Mouse (Mus musculus) forebrain, embryonic 12.5 days (tissue): ENCODE measurements around the gene Flna. TPM values are rescaled to one million over a fixed set of nuclear protein-coding genes. Genes with fewer than 3 reads are reported as not detected.

ENCODE experiments used
- ATAC-seq: fragments of 200-750 bp; cut with Nextera tagmentation; 2 replicates; pipeline ENCODE4 v1.8.0; 2017; ENCODE audit warnings: moderate TSS enrichment; ENCODE audit not compliant: low FRiP score
- H3K27ac ChIP-seq: fragments of 300-500 bp; sonication (generic); 2 replicates; pipeline ENCODE4 v1.5.1; 2016; ENCODE audit warnings: mild to moderate bottlenecking
- H3K27me3 ChIP-seq: fragments of 300-500 bp; sonication (generic); 2 replicates; pipeline ENCODE4 v1.6.1; 2016; ENCODE audit warnings: mild to moderate bottlenecking
- H3K36me3 ChIP-seq: fragments of 300-500 bp; sonication (generic); replicated peaks from 2 replicates; pipeline ENCODE4 v1.6.1; 2016; ENCODE audit warnings: mild to moderate bottlenecking
- H3K4me1 ChIP-seq: fragments of 300-500 bp; sonication (generic); 2 replicates; pipeline ENCODE4 v1.6.1; 2016
- H3K4me2 ChIP-seq: fragments of 300-500 bp; sonication (generic); 2 replicates; pipeline ENCODE4 v1.6.1; 2016; ENCODE audit warnings: mild to moderate bottlenecking, moderate library complexity
- H3K4me3 ChIP-seq: fragments of 300-500 bp; sonication (generic); replicated peaks from 2 replicates; pipeline ENCODE4 v1.5.1; 2016; ENCODE audit warnings: mild to moderate bottlenecking
- H3K9ac ChIP-seq: fragments of 300-500 bp; sonication (generic); 2 replicates; pipeline ENCODE4 v1.6.1; 2016; ENCODE audit warnings: mild to moderate bottlenecking
- H3K9me3 ChIP-seq: fragments of 300-500 bp; sonication (generic); 2 replicates; pipeline ENCODE4 v1.6.1; 2016
- WGBS: fragments of 180-500 bp; shearing (Covaris S2); methylation state at CpG from one replicate; pipeline ENCODE4 v1.1.7; 2016; 5-methylcytosine and 5-hydroxymethylcytosine counted together
- polyA plus RNA-seq: library from polyadenylated mRNA; unstranded; fragments of >200 nt; fragmentation: Nextera tagmentation; extraction: Ambion mirVana; gene quantifications from 2 replicates; pipeline ENCODE4 v1.2.1, GENCODE M21; 2016

The Flna gene
- 198 and 216 TPM in 2 replicates for polyA plus RNA-seq

DNA sequence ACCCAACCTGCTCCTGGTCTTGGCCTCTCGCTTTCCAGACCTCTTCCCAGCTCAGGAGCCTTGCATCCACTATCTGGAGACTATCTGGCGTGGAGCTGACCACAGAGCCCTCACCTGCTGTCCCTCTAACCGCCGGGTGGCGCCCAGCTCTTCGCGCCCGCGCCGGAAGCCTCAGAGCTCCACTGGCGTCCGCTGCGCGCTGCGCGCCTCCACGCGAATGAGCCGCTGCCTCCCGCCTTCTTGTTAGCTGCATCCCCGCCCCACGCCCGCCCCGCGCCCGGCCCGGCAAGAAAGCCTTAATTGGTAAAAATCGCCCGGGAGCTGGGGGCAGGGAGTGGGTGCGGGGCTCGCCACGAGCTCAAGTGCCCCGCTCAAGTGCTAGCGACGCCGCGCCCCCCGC, at the start of gene Flna:
Flna (minus strand) TSS at position 206 of the 400 bp plus-strand sequence.
- Histone ChIP-seq H3K4me3 (peak within 1 kb of the TSS; percentile 45), H3K9me3 (no peaks in the 10 kb centered on the region), H3K4me1 (0 out of 2 replicates have a peak, but pooled peaks cover 8% of the 10 kb centered on the region), H3K4me2 (peak within 1 kb of the TSS; percentile 60), H3K27me3 (no peaks in the 10 kb centered on the region), H3K27ac (peak within 1 kb of the TSS; percentile 31; the same call in 1 of the 2 replicates), H3K9ac (peak within 1 kb of the TSS; percentile 55), H3K36me3 (no peaks in the 10 kb centered on the region)
- ATAC-seq, result no peak
- 24% methylated on average over 36 of the region's 38 CpGs for WGBS

DNA sequence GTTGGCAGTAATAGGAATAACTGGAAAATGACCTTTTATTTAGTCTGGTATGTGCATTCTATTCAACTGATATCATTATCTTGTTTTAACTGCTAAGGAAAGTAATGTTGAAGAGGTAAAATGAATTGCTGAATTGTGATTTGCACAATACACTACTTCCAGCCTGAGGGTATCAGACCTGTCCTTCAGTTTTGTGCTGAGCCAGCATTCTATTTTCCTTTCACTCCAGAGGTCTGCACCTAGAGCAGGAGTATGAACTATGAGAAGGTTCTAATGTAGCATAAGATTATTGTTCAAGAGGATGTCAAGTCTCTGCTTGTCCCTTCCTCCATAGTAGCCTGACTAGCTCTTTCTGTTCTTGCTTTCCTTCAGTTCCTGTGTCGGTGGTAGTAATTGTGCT, 48.7 kb upstream of the Flna start:
- no peaks in the 10 kb centered on the region for H3K27me3 ChIP-seq
- ATAC-seq, result no peak
- no peak overlapping the region for H3K4me2 ChIP-seq
- H3K27ac ChIP-seq, result no peak overlapping the region
- H3K9ac ChIP-seq, result no peak overlapping the region
- peaks cover 2% of the 10 kb centered on the region; the same call in 1 of the 2 replicates for H3K4me1 ChIP-seq
- H3K4me3 ChIP-seq, result no peak overlapping the region
- peaks cover 31% of the 10 kb centered on the region for H3K36me3 ChIP-seq
- no peaks in the 10 kb centered on the region for H3K9me3 ChIP-seq
- 100% methylated on average over 1 of the region's 1 CpGs for WGBS

DNA sequence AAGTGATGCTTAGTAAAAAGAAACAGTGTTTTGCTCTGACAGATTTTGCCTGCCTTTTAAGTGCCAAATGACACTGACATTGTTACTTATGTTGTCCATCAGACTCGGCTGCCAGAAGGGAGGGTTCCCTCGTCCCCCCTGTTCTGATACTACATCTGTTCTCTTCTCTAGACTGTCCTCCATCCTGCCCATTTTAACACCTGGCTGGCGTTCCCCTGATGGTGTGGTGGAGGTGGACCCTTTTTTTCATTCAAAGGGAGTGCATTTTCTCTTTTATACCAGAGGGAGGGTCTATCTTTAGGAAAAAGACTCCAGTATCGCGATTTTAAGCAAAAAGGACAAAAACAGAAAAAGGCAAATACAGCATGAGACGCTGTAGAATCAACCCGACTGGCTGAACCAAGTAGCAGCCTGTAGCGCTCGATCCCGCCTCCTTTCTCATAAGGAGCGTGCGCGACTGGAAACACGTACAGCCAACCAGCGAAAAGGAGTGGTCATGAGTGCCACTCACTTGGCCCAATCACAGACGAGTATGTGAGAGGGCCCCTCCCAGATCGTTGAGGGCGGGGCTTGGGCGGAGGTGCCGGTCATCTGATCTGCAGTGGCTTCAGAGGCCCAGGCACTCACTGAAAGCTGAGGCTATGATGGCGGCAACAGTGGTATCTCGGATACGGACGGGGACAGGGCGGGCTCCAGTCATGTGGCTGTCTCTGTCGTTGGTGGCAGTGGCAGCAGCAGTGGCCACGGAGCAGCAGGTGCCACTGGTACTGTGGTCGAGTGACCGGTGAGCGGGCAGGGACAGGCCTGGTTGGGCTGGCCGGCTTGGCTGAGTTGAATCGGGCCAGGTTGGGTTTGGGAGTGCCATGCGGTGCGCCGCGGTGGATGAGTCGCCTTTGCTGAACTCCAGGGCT, 47.2 kb upstream of the Flna start, which contains the start of gene Atp6ap1:
Atp6ap1 (plus strand) TSS at position 560 of the 911 bp plus-strand sequence.
- Histone ChIP-seq H3K4me1 (peaks cover 2% of the 10 kb centered on the region; the same call in 1 of the 2 replicates), H3K4me3 (peak within 1 kb of the TSS; percentile 64), H3K9ac (peak within 1 kb of the TSS; percentile 74), H3K36me3 (peaks cover 16% of the 10 kb centered on the region), H3K9me3 (no peaks in the 10 kb centered on the region), H3K4me2 (peak within 1 kb of the TSS; percentile 65), H3K27ac (peak within 1 kb of the TSS; percentile 63), H3K27me3 (no peaks in the 10 kb centered on the region)
- peak; percentile 99 for ATAC-seq
- 20% methylated on average over 37 of the region's 37 CpGs for WGBS

- Histone ChIP-seq H3K36me3 (peaks cover 7% of the 10 kb centered on the region; the same call in 1 of the 2 replicates), H3K4me1 (peaks cover 2% of the 10 kb centered on the region; the same call in 1 of the 2 replicates), H3K4me3 (no peak overlapping the region), H3K9ac (no peak overlapping the region), H3K27me3 (no peaks in the 10 kb centered on the region), H3K27ac (no peak overlapping the region), H3K4me2 (no peak overlapping the region), H3K9me3 (no peaks in the 10 kb centered on the region)
- no peak for ATAC-seq
- WGBS, result 78% methylated on average over 4 of the region's 4 CpGs
These were observed 43.8 kb upstream of the Flna start for GRCm38 (mm10) chrX:74293431-74293830.

GRCm38 (mm10) chrX:74283092-74283437, 33.4 kb upstream of the Flna start:
- ATAC-seq, result peak; percentile 39
- Histone ChIP-seq H3K36me3 (peaks cover 1% of the 10 kb centered on the region; the same call in 1 of the 2 replicates), H3K27ac (peak overlapping the region; percentile 75), H3K27me3 (no peaks in the 10 kb centered on the region), H3K4me2 (peak overlapping the region; percentile 68), H3K9me3 (no peaks in the 10 kb centered on the region), H3K9ac (peak overlapping the region; percentile 67), H3K4me3 (peak overlapping the region; percentile 52), H3K4me1 (peaks cover 10% of the 10 kb centered on the region)
- 37% methylated on average over 5 of the region's 5 CpGs for WGBS

DNA sequence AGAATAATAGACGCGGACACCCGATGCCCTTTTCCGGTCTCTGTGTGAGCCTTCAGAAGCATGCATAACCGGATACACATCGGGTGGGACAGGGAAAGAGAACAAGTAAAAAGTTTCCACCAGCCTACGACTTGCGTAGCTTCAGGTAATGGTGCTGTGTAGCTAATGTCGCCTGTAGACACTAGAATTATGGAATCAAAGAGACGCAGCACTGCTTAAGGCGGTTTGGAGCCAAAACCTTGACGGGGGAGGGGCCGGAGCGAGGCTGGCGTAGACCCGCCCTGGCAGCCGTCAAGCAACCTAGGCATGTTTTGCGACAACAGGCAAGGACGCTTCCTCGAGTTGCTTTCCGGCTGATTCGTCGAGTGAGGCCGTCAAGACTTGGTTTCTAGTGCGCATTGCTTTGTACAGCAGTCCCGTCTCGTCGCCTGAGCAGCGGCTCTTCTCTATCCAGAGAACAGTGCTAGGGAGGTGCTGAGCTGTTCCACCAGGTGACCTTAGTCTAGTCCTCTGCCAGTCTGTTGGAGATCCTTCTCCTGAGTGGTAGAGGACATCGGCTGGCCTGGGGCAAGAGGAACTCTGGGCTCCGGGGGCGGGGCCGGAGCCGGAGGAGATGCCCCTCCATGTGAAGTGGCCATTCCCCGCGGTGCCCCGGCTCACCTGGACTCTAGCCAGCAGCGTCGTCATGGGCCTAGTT, 32.9 kb upstream of the Flna start:
- H3K27ac ChIP-seq, result peak overlapping the region; percentile 75
- ATAC-seq, result peak; percentile 86
- H3K9ac ChIP-seq, result peak overlapping the region; percentile 67
- peak overlapping the region; percentile 52 for H3K4me3 ChIP-seq
- no peaks in the 10 kb centered on the region for H3K36me3 ChIP-seq
- H3K4me1 ChIP-seq, result peaks cover 10% of the 10 kb centered on the region
- H3K27me3 ChIP-seq, result no peaks in the 10 kb centered on the region
- peak overlapping the region; percentile 68 for H3K4me2 ChIP-seq
- WGBS, result 20% methylated on average over 39 of the region's 39 CpGs
- no peaks in the 10 kb centered on the region for H3K9me3 ChIP-seq

- ATAC-seq, result peak; percentile 63
- H3K4me1 ChIP-seq, result peaks cover 10% of the 10 kb centered on the region
- 15% methylated on average over 16 of the region's 16 CpGs for WGBS
These were observed 32.2 kb upstream of the Flna start, which contains the start of the genes Taz and Dnase1l1 for GRCm38 (mm10) chrX:74281732-74282394. Taz (plus strand) TSS chrX:74281912. Dnase1l1 (minus strand) TSS chrX:74282337.

GRCm38 (mm10) chrX:74281041-74281731, 31.6 kb upstream of the Flna start:
- no peaks in the 10 kb centered on the region for H3K9me3 ChIP-seq
- peak overlapping the region; percentile 67 for H3K9ac ChIP-seq
- peaks cover 10% of the 10 kb centered on the region for H3K4me1 ChIP-seq
- H3K27ac ChIP-seq, result no peak overlapping the region
- H3K27me3 ChIP-seq, result no peaks in the 10 kb centered on the region
- peak overlapping the region; percentile 52 for H3K4me3 ChIP-seq
- no peaks in the 10 kb centered on the region for H3K36me3 ChIP-seq
- peak overlapping the region; percentile 68 for H3K4me2 ChIP-seq
- no peak for ATAC-seq
- WGBS, result 20% methylated on average over 14 of the region's 14 CpGs

More at GRCm38 (mm10) chrX:74281732-74282394, 32.2 kb upstream of the Flna start, which contains the start of the genes Taz and Dnase1l1:
- Histone ChIP-seq H3K27me3 (no peaks in the 10 kb centered on the region), H3K9ac (peak within 1 kb of the TSS; percentile 67), H3K4me3 (peak within 1 kb of the TSS; percentile 52), H3K9me3 (no peaks in the 10 kb centered on the region), H3K36me3 (no peaks in the 10 kb centered on the region), H3K4me2 (peak within 1 kb of the TSS; percentile 68), H3K27ac (peak within 1 kb of the TSS; percentile 75)

DNA sequence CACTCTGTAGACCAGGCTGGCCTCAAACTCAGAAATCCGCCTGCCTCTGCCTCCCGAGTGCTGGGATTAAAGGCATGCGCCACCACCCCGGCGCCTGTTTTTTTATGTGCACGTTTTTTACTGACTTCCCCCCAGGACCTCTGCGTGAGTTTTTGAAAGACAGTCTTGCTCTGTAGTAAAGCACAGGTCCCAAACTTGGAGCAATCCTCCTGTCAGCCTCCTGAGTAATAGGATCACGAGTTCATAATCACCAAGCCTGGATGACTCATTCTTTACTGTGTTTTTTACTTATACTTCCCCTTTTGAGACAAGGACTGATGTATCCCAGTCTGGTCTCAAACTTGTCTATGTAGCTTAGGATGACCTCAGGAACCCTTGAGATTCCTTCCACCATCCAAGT, 28.3 kb upstream of the Flna start:
- no peaks in the 10 kb centered on the region for H3K9me3 ChIP-seq
- no peak overlapping the region for H3K4me3 ChIP-seq
- peaks cover under 1% of the 10 kb centered on the region; the same call in 1 of the 2 replicates for H3K4me1 ChIP-seq
- no peak overlapping the region for H3K9ac ChIP-seq
- no peak overlapping the region for H3K4me2 ChIP-seq
- no peaks in the 10 kb centered on the region for H3K36me3 ChIP-seq
- ATAC-seq, result no peak
- 77% methylated on average over 8 of the region's 8 CpGs for WGBS
- no peaks in the 10 kb centered on the region for H3K27me3 ChIP-seq
- H3K27ac ChIP-seq, result no peak overlapping the region

- no peaks in the 10 kb centered on the region for H3K9me3 ChIP-seq
- peaks cover 5% of the 10 kb centered on the region for H3K36me3 ChIP-seq
- H3K27ac ChIP-seq, result no peak overlapping the region
- ATAC-seq, result no peak
- WGBS, result 34% methylated on average over 10 of the region's 10 CpGs
- H3K9ac ChIP-seq, result no peak overlapping the region
- H3K4me1 ChIP-seq, result peaks cover 5% of the 10 kb centered on the region; the same call in 1 of the 2 replicates
- H3K4me2 ChIP-seq, result no peak overlapping the region
- H3K27me3 ChIP-seq, result no peaks in the 10 kb centered on the region
- H3K4me3 ChIP-seq, result no peak overlapping the region
These were observed 24.1 kb upstream of the Flna start for GRCm38 (mm10) chrX:74273422-74274322.
